Mouse (Mus musculus) kidney, postnatal 0 days (tissue): ENCODE measurements around the gene Parvb. TPM values are rescaled to one million over a fixed set of nuclear protein-coding genes. Genes with fewer than 3 reads are reported as not detected.
A peak's percentile ranks its signal among the peaks of the same experiment; 100 is the strongest.

Source experiments
- ATAC-seq: fragments of 200-750 bp; cut with Nextera tagmentation; replicated peaks from 2 replicates; pipeline ENCODE4 v1.8.0; 2017; ENCODE audit warnings: low read depth, moderate number of reproducible peaks, moderate TSS enrichment, moderate library complexity; ENCODE audit not compliant: low FRiP score
- DNase-seq: peaks from one replicate; pipeline ENCODE4 v3.0.0-alpha.2; 2016; ENCODE audit warnings: low spot score
- H3K27ac ChIP-seq: fragments of 300-500 bp; sonication (generic); 2 replicates; pipeline ENCODE4 v1.5.1; 2014; ENCODE audit warnings: mild to moderate bottlenecking
- H3K27me3 ChIP-seq: fragments of 300-500 bp; sonication (generic); 2 replicates; pipeline ENCODE4 v1.6.1; 2014; ENCODE audit warnings: low read length, mixed read lengths; ENCODE audit not compliant: insufficient read depth
- H3K36me3 ChIP-seq: fragments of 300-500 bp; sonication (generic); 2 replicates; pipeline ENCODE4 v1.6.1; 2014; ENCODE audit warnings: low read length, mixed read lengths; ENCODE audit not compliant: insufficient read depth
- H3K4me1 ChIP-seq: fragments of 300-500 bp; sonication (generic); replicated peaks from 2 replicates; pipeline ENCODE4 v1.6.1; 2014; ENCODE audit warnings: antibody characterized with exemption, low read length, mixed read lengths; ENCODE audit not compliant: insufficient read depth
- H3K4me2 ChIP-seq: fragments of 300-500 bp; sonication (generic); 2 replicates; pipeline ENCODE4 v1.6.1; 2014; ENCODE audit warnings: mild to moderate bottlenecking, low read length, moderate library complexity, mixed read lengths
- H3K4me3 ChIP-seq: fragments of 300-500 bp; sonication (generic); replicated peaks from 2 replicates; pipeline ENCODE4 v1.5.1; 2014; ENCODE audit warnings: low read depth, low read length
- H3K9ac ChIP-seq: fragments of 300-500 bp; sonication (generic); 2 replicates; pipeline ENCODE4 v1.6.1; 2014; ENCODE audit warnings: low read depth, low read length
- H3K9me3 ChIP-seq: fragments of 300-500 bp; sonication (generic); replicated peaks from 2 replicates; pipeline ENCODE4 v1.6.1; 2016; ENCODE audit warnings: low read length, inconsistent platforms, mixed read lengths
- CTCF ChIP-seq: IDR thresholded peaks from 2 replicates; pipeline ENCODE4 v1.5.1; 2016; ENCODE audit warnings: antibody characterized with exemption, low read depth, mild to moderate bottlenecking, moderate library complexity
- WGBS: fragments of 180-500 bp; shearing (Covaris S2); extraction: QIAGEN DNeasy Blood & Tissue Kit; methylation state at CpG from one replicate; pipeline ENCODE4 v1.1.7; 2014; 5-methylcytosine and 5-hydroxymethylcytosine counted together
- polyA plus RNA-seq: library from polyadenylated mRNA; unstranded; fragments of >200 nt; fragmentation: Nextera tagmentation; extraction: Ambion mirVana; gene quantifications from 2 replicates; pipeline ENCODE4 v1.2.1, GENCODE M21; 2015

Parvb gene
- polyA plus RNA-seq, 1 experiment from 2014 or later: 3.3 TPM

- H3K4me3 ChIP-seq: no peak overlapping the region
- H3K9ac ChIP-seq: no peak overlapping the region
- DNase-seq (no peak), ATAC-seq (0 out of 2 replicates have a peak, but pooled peaks have one; percentile 23)
- no peaks in the 10 kb centered on the region for H3K27me3 ChIP-seq
- peaks cover 5% of the 10 kb centered on the region; the same call in 1 of the 2 replicates for H3K4me1 ChIP-seq
- no peaks in the 10 kb centered on the region for H3K36me3 ChIP-seq
- no peak overlapping the region for H3K27ac ChIP-seq
- H3K9me3 ChIP-seq: no peaks in the 10 kb centered on the region
- TF ChIP-seq CTCF: no peak
- WGBS: 49% methylated on average over 8 of the region's 8 CpGs
- H3K4me2 ChIP-seq: no peak overlapping the region
Measured at GRCm38 (mm10) chr15:84329940-84330339, 98.1 kb downstream of the Parvb start.

GRCm38 (mm10) chr15:84331066-84331612, 99.3 kb downstream of the Parvb start:
- no peaks in the 10 kb centered on the region for H3K9me3 ChIP-seq
- WGBS: 46% methylated on average over 4 of the region's 4 CpGs
- H3K36me3 ChIP-seq: no peaks in the 10 kb centered on the region
- TF ChIP-seq CTCF: no peak
- no peak overlapping the region for H3K4me3 ChIP-seq
- no peak; the same call in 1 of the 2 replicates for ATAC-seq
- no peak overlapping the region for H3K9ac ChIP-seq
- no peaks in the 10 kb centered on the region for H3K27me3 ChIP-seq
- no peak overlapping the region for H3K27ac ChIP-seq
- no peak overlapping the region for H3K4me2 ChIP-seq
- no peak for DNase-seq
- H3K4me1 ChIP-seq: peaks cover 5% of the 10 kb centered on the region; the same call in 1 of the 2 replicates

DNA sequence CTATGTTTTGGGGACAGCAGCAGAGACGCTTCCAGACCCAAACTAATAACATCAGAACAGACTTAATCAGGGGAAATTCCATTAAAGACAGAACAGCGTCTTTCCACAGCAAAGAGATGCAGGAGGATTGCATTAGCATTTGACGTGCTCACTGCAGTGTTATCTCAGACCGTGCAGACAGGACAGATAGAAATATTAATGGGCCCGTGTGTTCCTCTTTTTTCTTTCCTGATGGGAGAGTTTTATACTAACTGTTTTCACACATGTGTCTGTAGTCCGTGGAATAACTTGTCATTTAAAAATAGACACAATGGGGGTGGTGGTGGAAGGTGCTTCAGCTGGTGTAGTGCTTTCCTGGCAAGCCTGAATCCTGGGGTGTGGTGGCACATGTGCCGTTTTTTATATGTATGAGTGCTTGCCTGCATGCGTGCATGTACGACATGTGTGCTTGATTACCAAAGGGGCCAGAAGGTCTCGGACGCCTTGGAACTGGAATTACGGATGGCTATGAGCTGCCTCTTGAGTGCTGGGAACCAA, 104.5 kb downstream of the Parvb start:
- H3K4me2 ChIP-seq: no peak overlapping the region
- WGBS: 75% methylated on average over 12 of the region's 12 CpGs
- no peak for ATAC-seq
- no peak for DNase-seq
- no peak overlapping the region for H3K27ac ChIP-seq
- H3K9me3 ChIP-seq: no peaks in the 10 kb centered on the region
- no peak overlapping the region for H3K9ac ChIP-seq
- no peaks in the 10 kb centered on the region for H3K27me3 ChIP-seq
- no peaks in the 10 kb centered on the region for H3K36me3 ChIP-seq
- no peak for TF ChIP-seq CTCF
- H3K4me1 ChIP-seq: no peaks in the 10 kb centered on the region
- H3K4me3 ChIP-seq: no peak overlapping the region

DNA sequence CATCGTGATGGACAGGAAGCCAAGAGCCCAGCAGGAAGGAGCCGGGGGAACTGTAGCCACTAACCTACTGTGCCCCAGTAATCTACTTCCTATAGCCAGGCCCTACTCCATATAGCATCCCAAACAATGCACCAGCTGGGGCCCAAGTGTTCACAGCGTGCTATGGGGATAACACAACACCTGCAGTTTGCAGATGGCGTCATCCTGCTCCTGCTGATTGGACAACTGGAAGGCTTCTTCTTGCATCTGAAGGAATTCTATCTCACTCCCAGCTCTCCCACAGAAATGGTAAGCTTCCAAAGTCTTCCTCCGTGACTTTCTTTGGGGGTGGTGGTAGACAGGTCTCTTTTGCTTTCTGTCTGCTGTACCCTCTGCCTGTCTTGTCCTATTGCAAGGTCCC, 105.8 kb downstream of the Parvb start:
- no peak for DNase-seq
- no peak for TF ChIP-seq CTCF
- no peak for ATAC-seq
- Histone ChIP-seq H3K9ac (no peak overlapping the region), H3K9me3 (no peaks in the 10 kb centered on the region), H3K27ac (no peak overlapping the region), H3K4me2 (no peak overlapping the region), H3K4me3 (no peak overlapping the region), H3K27me3 (no peaks in the 10 kb centered on the region), H3K4me1 (no peaks in the 10 kb centered on the region), H3K36me3 (no peaks in the 10 kb centered on the region)
- 78% methylated on average over 5 of the region's 5 CpGs for WGBS

GRCm38 (mm10) chr15:84340926-84341325, 109.1 kb downstream of the Parvb start:
- no peak for DNase-seq
- Histone ChIP-seq H3K4me2 (no peak overlapping the region), H3K9ac (no peak overlapping the region), H3K4me1 (no peaks in the 10 kb centered on the region), H3K27me3 (no peaks in the 10 kb centered on the region), H3K4me3 (no peak overlapping the region), H3K36me3 (no peaks in the 10 kb centered on the region), H3K27ac (no peak overlapping the region), H3K9me3 (no peaks in the 10 kb centered on the region)
- TF ChIP-seq CTCF: no peak
- 64% methylated on average over 2 of the region's 2 CpGs for WGBS
- no peak for ATAC-seq

GRCm38 (mm10) chr15:84348769-84349168, 116.9 kb downstream of the Parvb start:
- TF ChIP-seq CTCF: peak; percentile 44
- no peak overlapping the region for H3K9ac ChIP-seq
- 96% methylated on average over 4 of the region's 4 CpGs for WGBS
- ATAC-seq (no peak), DNase-seq (no peak)
- H3K4me3 ChIP-seq: no peak overlapping the region
- no peaks in the 10 kb centered on the region for H3K9me3 ChIP-seq
- H3K36me3 ChIP-seq: no peaks in the 10 kb centered on the region
- H3K27ac ChIP-seq: no peak overlapping the region
- H3K4me2 ChIP-seq: no peak overlapping the region
- 0 out of 2 replicates have a peak, but pooled peaks cover 3% of the 10 kb centered on the region for H3K4me1 ChIP-seq
- no peaks in the 10 kb centered on the region for H3K27me3 ChIP-seq
